In genomic region chr3:89266439-89266893, GRCm38 (mm10) we compare ENCODE assay signal across 8 mouse cellular contexts. TPM values are rescaled to one million over a fixed set of nuclear protein-coding genes. Genes with fewer than 3 reads are reported as not detected.
DNase-seq lines count a peak whose midpoint lies in the region; ATAC-seq and TF ChIP-seq lines count a peak whose summit lies in the region.

No protein-coding gene starts in this region.

- no peaks in the 10 kb centered on the region for H3K9me3 ChIP-seq in stomach, embryonic 16.5 days (replicated peaks; ENCODE audit: control insufficient read depth, low read length)

- H3K27ac ChIP-seq in heart, adult 2 months, result peak overlapping the region; percentile 89
- peak overlapping the region; percentile 78 for H3K27ac ChIP-seq in liver, adult 2 months (replicated peaks; ENCODE audit: insufficient read depth, low read depth, low read length)
- peak overlapping the region; percentile 80 for H3K27ac ChIP-seq in stomach, embryonic 16.5 days (ENCODE audit: low read length)

- H3K4me2 ChIP-seq in stomach, embryonic 16.5 days (ENCODE audit: low read depth, low read length), result peak overlapping the region; percentile 73

- intact Hi-C loops in heart, adult 2 months (cut with DNase I), result loop anchor here (2.0 kb wide), 1 partner anchor 16 kb away; no protein-coding TSS in a partner anchor

- peak; percentile 95 for TF ChIP-seq POLR2A in heart, adult 2 months (IDR thresholded peaks at IDR 0.05; ENCODE audit: insufficient read depth, low read depth, low read length)
- peak; percentile 87 for TF ChIP-seq POLR2A in liver, adult 2 months (IDR thresholded peaks at IDR 0.05; ENCODE audit: extremely low read depth, insufficient read depth, low read length)

- H3K79me2 ChIP-seq in heart, adult 2 months (replicated peaks; ENCODE audit: control insufficient read depth, insufficient read depth, low read length), result peaks cover 2% of the 10 kb centered on the region
- H3K79me2 ChIP-seq in liver, adult 2 months (ENCODE audit: control insufficient read depth, insufficient read depth, low read length), result peaks cover 4% of the 10 kb centered on the region; the same call in 1 of the 2 replicates

- peak overlapping the region; percentile 96 for H3K9ac ChIP-seq in heart, adult 2 months (ENCODE audit: low read depth, low read length)
- peak overlapping the region; percentile 87 for H3K9ac ChIP-seq in liver, adult 2 months (ENCODE audit: low read depth, low read length)
- peak overlapping the region; percentile 97 for H3K9ac ChIP-seq in stomach, embryonic 16.5 days (ENCODE audit: low read length)

- peak; percentile 66; the same call in 1 of the 2 replicates for TF ChIP-seq EP300 in heart, adult 2 months (IDR thresholded peaks at IDR 0.05; ENCODE audit: insufficient read depth, low read depth, low read length)

- peaks cover 22% of the 10 kb centered on the region for H3K4me1 ChIP-seq in heart, adult 2 months (ENCODE audit: control insufficient read depth, insufficient read depth, low read length)
- peaks cover 13% of the 10 kb centered on the region for H3K4me1 ChIP-seq in liver, adult 2 months (ENCODE audit: control insufficient read depth, insufficient read depth, low read length)
- peaks cover 33% of the 10 kb centered on the region for H3K4me1 ChIP-seq in stomach, embryonic 16.5 days (ENCODE audit: control insufficient read depth, insufficient read depth, low read length)

- ATAC-seq in monocyte, adult 5-6 weeks (replicated peaks; ENCODE audit: insufficient number of reproducible peaks, low FRiP score, low TSS enrichment, poor library complexity, severe bottlenecking), result peak; percentile 94
- ATAC-seq in stomach, embryonic 16.5 days (ENCODE audit: insufficient read depth, low FRiP score), result peak; percentile 84

- TF ChIP-seq CTCF in heart, adult 2 months (IDR thresholded peaks at IDR 0.05), result no peak
- TF ChIP-seq CTCF in liver, adult 2 months (IDR thresholded peaks at IDR 0.05; ENCODE audit: low read depth, low read length), result no peak

- peak; percentile 88 for DNase-seq in 416B (ENCODE audit: low read depth)
- peak; percentile 86 for DNase-seq in adrenal gland, adult 2 months
- peak; percentile 75 for DNase-seq in embryo, embryonic 9.5 days (ENCODE audit: extremely low spot score)
- peak; percentile 79 to 85 for DNase-seq in heart, adult 2 months
- peak; percentile 80 to 81 for DNase-seq in kidney, adult 8-10 months
- DNase-seq in liver, adult 2 months (ENCODE audit: extremely low read depth, low read depth, low spot score), result peak; percentile 83

- peaks cover 6% of the 10 kb centered on the region; the same call in 1 of the 2 replicates for H3K36me3 ChIP-seq in heart, adult 2 months (ENCODE audit: control insufficient read depth, insufficient read depth, low read length)
- H3K36me3 ChIP-seq in liver, adult 2 months (ENCODE audit: control insufficient read depth, insufficient read depth, low read length), result no peaks in the 10 kb centered on the region
- H3K36me3 ChIP-seq in stomach, embryonic 16.5 days (ENCODE audit: control insufficient read depth, insufficient read depth, low read length), result no peaks in the 10 kb centered on the region

- WGBS in heart, adult 2 months, result 0% methylated on average over 20 of the region's 20 CpGs
- under 1% methylated on average over 20 of the region's 20 CpGs for WGBS in liver, adult 2 months
- WGBS in stomach, embryonic 16.5 days, result under 1% methylated on average over 20 of the region's 20 CpGs

- no peaks in the 10 kb centered on the region for H3K27me3 ChIP-seq in heart, adult 2 months (ENCODE audit: control insufficient read depth, insufficient read depth, low read length)
- H3K27me3 ChIP-seq in liver, adult 2 months (ENCODE audit: control insufficient read depth, insufficient read depth, low read length), result no peaks in the 10 kb centered on the region
- no peaks in the 10 kb centered on the region for H3K27me3 ChIP-seq in stomach, embryonic 16.5 days (ENCODE audit: control insufficient read depth, insufficient read depth, low read length)

- H3K4me3 ChIP-seq in heart, adult 2 months, result peak overlapping the region; percentile 63
- peak overlapping the region; percentile 85 for H3K4me3 ChIP-seq in liver, adult 2 months (ENCODE audit: insufficient read depth, low read depth, low read length)
- peak overlapping the region; percentile 83 for H3K4me3 ChIP-seq in stomach, embryonic 16.5 days (replicated peaks; ENCODE audit: low read length)

RNA-seq across cellular contexts. Expression of gene Slc50a1, which starts 3.9 kb away (rescaled TPM):
- total RNA-seq in adrenal gland, adult 2 months (2021), result 10 to 100 TPM; 49.9 to 54.7 TPM
- 153 TPM in 2 replicates for polyA plus RNA-seq in adrenal gland, adult 2 months (2012; rRNA removed)
- total RNA-seq in heart, adult 2 months (2021), result 10 to 100 TPM; 17.3 to 23.3 TPM
- 105 and 111 TPM in 2 replicates for polyA plus RNA-seq in heart, adult 2 months (2012; rRNA removed)
- total RNA-seq in liver, adult 2 months (2014; rRNA removed), result 6.4 and 7.0 TPM in 2 replicates
- polyA plus RNA-seq in liver, adult 2 months (2012; rRNA removed), result 36.3 and 41.2 TPM in 2 replicates
- 58.3 to 94.6 TPM (median 67.9 TPM) in 3 replicates for total RNA-seq in monocyte, adult 5-6 weeks (2017)
- 81.7 and 83.1 TPM in 2 replicates for polyA plus RNA-seq in stomach, embryonic 16.5 days (2015; fragmentation: Nextera tagmentation; extraction: Ambion mirVana)

RNA-seq across cellular contexts. Expression of gene Dpm3, which starts 7.3 kb away (rescaled TPM):
- 100 to 1,000 TPM; 134 to 150 TPM for total RNA-seq in adrenal gland, adult 2 months (2021)
- polyA plus RNA-seq in adrenal gland, adult 2 months (2012; rRNA removed), result 509 and 645 TPM in 2 replicates
- 10 to 100 TPM; 54.3 to 58.2 TPM for total RNA-seq in heart, adult 2 months (2021)
- polyA plus RNA-seq in heart, adult 2 months (2012; rRNA removed), result 140 and 160 TPM in 2 replicates
- total RNA-seq in liver, adult 2 months (2014; rRNA removed), result 102 and 131 TPM in 2 replicates
- polyA plus RNA-seq in liver, adult 2 months (2012; rRNA removed), result 243 and 245 TPM in 2 replicates
- 67.3 to 102 TPM (median 83.1 TPM) in 3 replicates for total RNA-seq in monocyte, adult 5-6 weeks (2017)
- 119 and 131 TPM in 2 replicates for polyA plus RNA-seq in stomach, embryonic 16.5 days (2015; fragmentation: Nextera tagmentation; extraction: Ambion mirVana)

RNA-seq across cellular contexts. Expression of gene Efna1, which starts 14.5 kb away (rescaled TPM):
- total RNA-seq in adrenal gland, adult 2 months (2021), result 10 to 100 TPM in 1 of 2 experiments, 1 to 10 TPM in 1; 8.0 to 16.6 TPM
- polyA plus RNA-seq in adrenal gland, adult 2 months (2012; rRNA removed), result 17.5 and 24.0 TPM in 2 replicates
- total RNA-seq in heart, adult 2 months (2021), result 10 to 100 TPM; 22.6 to 28.4 TPM
- polyA plus RNA-seq in heart, adult 2 months (2012; rRNA removed), result 39.6 and 44.4 TPM in 2 replicates
- 22.1 and 35.2 TPM in 2 replicates for total RNA-seq in liver, adult 2 months (2014; rRNA removed)
- 73.1 and 73.4 TPM in 2 replicates for polyA plus RNA-seq in liver, adult 2 months (2012; rRNA removed)
- 0.38 to 0.39 TPM in 2 of 3 replicates, not detected in the other for total RNA-seq in monocyte, adult 5-6 weeks (2017)
- 41.5 and 44.7 TPM in 2 replicates for polyA plus RNA-seq in stomach, embryonic 16.5 days (2015; fragmentation: Nextera tagmentation; extraction: Ambion mirVana)

RNA-seq across cellular contexts. Expression of gene Trim46, which starts 20.4 kb away (rescaled TPM):
- 1 to 10 TPM; 1.9 to 2.3 TPM for total RNA-seq in adrenal gland, adult 2 months (2021)
- polyA plus RNA-seq in adrenal gland, adult 2 months (2012; rRNA removed), result 6.0 and 9.1 TPM in 2 replicates
- total RNA-seq in heart, adult 2 months (2021), result under 1 TPM; 0.39 to 0.96 TPM
- polyA plus RNA-seq in heart, adult 2 months (2012; rRNA removed), result 1.4 and 1.9 TPM in 2 replicates
- total RNA-seq in liver, adult 2 months (2014; rRNA removed), result 0.07 and 0.18 TPM in 2 replicates
- 0.16 and 0.25 TPM in 2 replicates for polyA plus RNA-seq in liver, adult 2 months (2012; rRNA removed)
- 0.53 to 2.3 TPM in 2 of 3 replicates, not detected in the other for total RNA-seq in monocyte, adult 5-6 weeks (2017)
- 4.4 and 4.8 TPM in 2 replicates for polyA plus RNA-seq in stomach, embryonic 16.5 days (2015; fragmentation: Nextera tagmentation; extraction: Ambion mirVana)

RNA-seq across cellular contexts. Expression of gene Krtcap2, which starts 20.7 kb away (rescaled TPM):
- total RNA-seq in adrenal gland, adult 2 months (2021), result 100 to 1,000 TPM; 143 to 163 TPM
- polyA plus RNA-seq in adrenal gland, adult 2 months (2012; rRNA removed), result 433 and 437 TPM in 2 replicates
- total RNA-seq in heart, adult 2 months (2021), result 10 to 100 TPM; 80.7 to 95.7 TPM
- polyA plus RNA-seq in heart, adult 2 months (2012; rRNA removed), result 84.3 and 116 TPM in 2 replicates
- total RNA-seq in liver, adult 2 months (2014; rRNA removed), result 45.1 and 60.3 TPM in 2 replicates
- 157 and 197 TPM in 2 replicates for polyA plus RNA-seq in liver, adult 2 months (2012; rRNA removed)
- total RNA-seq in monocyte, adult 5-6 weeks (2017), result 53.3 to 77.9 TPM (median 61.9 TPM) in 3 replicates
- polyA plus RNA-seq in stomach, embryonic 16.5 days (2015; fragmentation: Nextera tagmentation; extraction: Ambion mirVana), result 318 and 325 TPM in 2 replicates

Comparison
In these comparisons a context has a peak if more than half of its experiments do, and no peak if none do; other contexts are left out.
1. Peak in every context shown above with its lines: DNase-seq, ATAC-seq, H3K4me3 ChIP-seq and H3K27ac ChIP-seq.